Mouse (Mus musculus) hindbrain, embryonic 13.5 days (tissue): ENCODE results near the gene Wfdc3. TPM values are rescaled to one million over a fixed set of nuclear protein-coding genes. Genes with fewer than 3 reads are reported as not detected.

Experiments used
- ATAC-seq: fragments of 200-750 bp; cut with Nextera tagmentation; 2 replicates; pipeline ENCODE4 v1.8.0; 2017; ENCODE audit warnings: moderate TSS enrichment; ENCODE audit not compliant: low FRiP score
- H3K27ac ChIP-seq: fragments of 300-500 bp; sonication (generic); 2 replicates; pipeline ENCODE4 v1.5.1; 2015; ENCODE audit warnings: inconsistent platforms, mild to moderate bottlenecking, moderate library complexity
- H3K27me3 ChIP-seq: fragments of 300-500 bp; sonication (generic); 2 replicates; pipeline ENCODE4 v1.6.1; 2015; ENCODE audit warnings: mild to moderate bottlenecking, inconsistent platforms
- H3K36me3 ChIP-seq: fragments of 300-500 bp; sonication (generic); 2 replicates; pipeline ENCODE4 v1.6.1; 2015; ENCODE audit warnings: mild to moderate bottlenecking, inconsistent platforms
- H3K4me1 ChIP-seq: fragments of 300-500 bp; sonication (generic); replicated peaks from 2 replicates; pipeline ENCODE4 v1.6.1; 2015; ENCODE audit warnings: inconsistent platforms
- H3K4me2 ChIP-seq: fragments of 300-500 bp; sonication (generic); 2 replicates; pipeline ENCODE4 v1.6.1; 2015; ENCODE audit warnings: inconsistent platforms, mild to moderate bottlenecking, moderate library complexity
- H3K4me3 ChIP-seq: fragments of 300-500 bp; sonication (generic); 2 replicates; pipeline ENCODE4 v1.5.1; 2015; ENCODE audit warnings: mild to moderate bottlenecking, inconsistent platforms
- H3K9ac ChIP-seq: fragments of 300-500 bp; sonication (generic); 2 replicates; pipeline ENCODE4 v1.6.1; 2015; ENCODE audit warnings: mild to moderate bottlenecking, inconsistent platforms
- H3K9me3 ChIP-seq: fragments of 300-500 bp; sonication (generic); 2 replicates; pipeline ENCODE4 v1.6.1; 2016; ENCODE audit warnings: inconsistent platforms
- WGBS: fragments of 180-500 bp; shearing (Covaris S2); methylation state at CpG from one replicate; pipeline ENCODE4 v1.1.7; 2015; 5-methylcytosine and 5-hydroxymethylcytosine counted together
- polyA plus RNA-seq: library from polyadenylated mRNA; unstranded; fragments of >200 nt; fragmentation: Nextera tagmentation; extraction: Ambion mirVana; gene quantifications from 2 replicates; pipeline ENCODE4 v1.2.1, GENCODE M21; 2015

Wfdc3 gene
- polyA plus RNA-seq, 1 experiment from 2014 or later: 0.95 TPM

DNA sequence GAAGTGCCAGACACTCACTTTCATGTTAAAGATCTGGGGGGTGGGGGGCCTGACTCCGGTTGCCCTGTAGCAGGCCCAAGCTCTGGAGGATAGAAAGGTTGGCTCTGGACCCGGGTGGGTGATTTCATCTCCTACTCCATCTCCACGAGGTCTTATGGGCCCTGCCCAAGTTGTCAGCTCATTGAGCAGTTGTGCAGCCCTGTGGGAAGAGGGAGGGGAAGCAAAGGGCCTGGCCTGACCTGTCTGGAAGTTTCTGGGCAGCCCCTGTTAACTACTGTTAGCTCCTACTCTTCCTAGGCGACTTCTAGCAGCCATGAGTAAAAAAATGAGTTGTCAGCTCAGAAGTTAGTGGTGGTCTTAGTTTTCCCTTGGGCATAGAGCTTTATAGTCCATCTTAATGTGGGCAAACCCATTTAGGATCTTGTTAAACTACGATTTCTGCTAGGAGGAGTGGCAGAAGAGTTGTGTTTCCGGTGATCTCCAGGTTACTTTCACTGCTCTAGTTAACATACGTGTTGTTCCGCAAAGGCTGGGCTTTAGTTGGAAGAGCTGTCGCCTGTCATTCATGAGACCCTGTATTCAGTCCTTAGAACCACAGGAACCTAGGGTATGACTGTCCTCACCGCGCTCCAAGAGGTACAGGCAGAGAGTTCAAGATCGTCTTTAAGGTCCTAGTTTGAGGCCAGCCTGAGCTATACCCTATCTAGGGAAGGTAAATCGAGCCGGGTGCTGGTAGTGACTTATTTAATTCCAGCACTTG is 27.7 kb upstream of the Wfdc3 start:
- H3K9me3 ChIP-seq: no peaks in the 10 kb centered on the region
- H3K27me3 ChIP-seq: 0 out of 2 replicates have a peak, but pooled peaks cover 3% of the 10 kb centered on the region
- no peak for ATAC-seq

DNA sequence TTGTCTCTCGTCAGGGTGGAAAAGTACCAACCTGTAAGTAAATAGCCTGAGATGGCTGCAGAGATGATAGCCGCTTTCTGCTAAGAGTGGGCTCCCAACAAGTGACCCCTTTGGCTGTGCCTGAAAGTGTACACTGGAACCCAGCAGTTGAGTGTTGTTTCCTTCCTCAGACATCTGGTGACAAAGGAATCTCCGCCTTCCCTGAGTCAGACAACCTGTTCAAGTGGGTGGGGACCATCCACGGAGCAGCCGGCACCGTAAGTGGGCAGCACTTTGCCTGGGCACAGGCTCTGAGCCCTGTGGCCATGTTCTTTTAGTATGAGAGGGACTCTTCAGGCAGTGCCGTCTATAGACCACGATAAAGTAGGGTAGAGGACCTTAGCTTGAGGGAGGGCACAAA is 25.4 kb upstream of the Wfdc3 start:
- peak overlapping the region; percentile 72 for H3K4me3 ChIP-seq
- ATAC-seq: no peak
- H3K36me3 ChIP-seq: peaks cover 24% of the 10 kb centered on the region
- H3K4me1 ChIP-seq: peaks cover 26% of the 10 kb centered on the region
- H3K9me3 ChIP-seq: no peaks in the 10 kb centered on the region
- 83% methylated on average over 8 of the region's 8 CpGs for WGBS
- H3K27me3 ChIP-seq: no peaks in the 10 kb centered on the region
- H3K27ac ChIP-seq: no peak overlapping the region
- peak overlapping the region; percentile 98 for H3K4me2 ChIP-seq
- peak overlapping the region; percentile 72; the same call in 1 of the 2 replicates for H3K9ac ChIP-seq

More for the DNA sequence above, 27.7 kb upstream of the Wfdc3 start:
- 82% methylated on average over 14 of the region's 14 CpGs for WGBS
- no peak overlapping the region for H3K27ac ChIP-seq
- peaks cover under 1% of the 10 kb centered on the region; the same call in 1 of the 2 replicates for H3K36me3 ChIP-seq
- peaks cover 26% of the 10 kb centered on the region for H3K4me1 ChIP-seq
- H3K9ac ChIP-seq: no peak overlapping the region
- H3K4me3 ChIP-seq: no peak overlapping the region
- H3K4me2 ChIP-seq: no peak overlapping the region

DNA sequence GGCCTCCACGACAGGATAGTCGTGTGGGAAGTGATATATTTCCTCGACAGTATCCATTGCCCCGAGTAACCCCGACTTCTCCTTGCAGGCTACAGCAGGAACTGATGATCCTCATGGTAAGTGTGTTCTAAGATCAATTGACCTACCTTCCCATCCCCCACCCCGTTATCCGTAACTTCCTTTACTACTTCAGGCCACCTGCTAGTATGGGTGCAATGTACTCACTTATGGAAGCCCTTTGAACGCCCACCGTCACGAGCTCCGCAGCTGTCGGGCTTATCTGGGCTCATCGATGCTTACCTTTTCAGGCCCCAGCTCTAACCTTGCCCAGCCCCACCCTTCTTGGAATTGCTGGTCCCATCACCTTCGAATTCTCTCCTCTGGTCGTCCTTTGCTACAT is 24.5 kb upstream of the Wfdc3 start:
- Histone ChIP-seq H3K4me2 (peak overlapping the region; percentile 98), H3K36me3 (peaks cover 32% of the 10 kb centered on the region), H3K4me3 (peak overlapping the region; percentile 72), H3K27ac (no peak overlapping the region), H3K27me3 (no peaks in the 10 kb centered on the region), H3K9me3 (no peaks in the 10 kb centered on the region), H3K4me1 (peaks cover 26% of the 10 kb centered on the region), H3K9ac (peak overlapping the region; percentile 72)
- no peak for ATAC-seq
- WGBS: 5% methylated on average over 15 of the region's 15 CpGs

DNA sequence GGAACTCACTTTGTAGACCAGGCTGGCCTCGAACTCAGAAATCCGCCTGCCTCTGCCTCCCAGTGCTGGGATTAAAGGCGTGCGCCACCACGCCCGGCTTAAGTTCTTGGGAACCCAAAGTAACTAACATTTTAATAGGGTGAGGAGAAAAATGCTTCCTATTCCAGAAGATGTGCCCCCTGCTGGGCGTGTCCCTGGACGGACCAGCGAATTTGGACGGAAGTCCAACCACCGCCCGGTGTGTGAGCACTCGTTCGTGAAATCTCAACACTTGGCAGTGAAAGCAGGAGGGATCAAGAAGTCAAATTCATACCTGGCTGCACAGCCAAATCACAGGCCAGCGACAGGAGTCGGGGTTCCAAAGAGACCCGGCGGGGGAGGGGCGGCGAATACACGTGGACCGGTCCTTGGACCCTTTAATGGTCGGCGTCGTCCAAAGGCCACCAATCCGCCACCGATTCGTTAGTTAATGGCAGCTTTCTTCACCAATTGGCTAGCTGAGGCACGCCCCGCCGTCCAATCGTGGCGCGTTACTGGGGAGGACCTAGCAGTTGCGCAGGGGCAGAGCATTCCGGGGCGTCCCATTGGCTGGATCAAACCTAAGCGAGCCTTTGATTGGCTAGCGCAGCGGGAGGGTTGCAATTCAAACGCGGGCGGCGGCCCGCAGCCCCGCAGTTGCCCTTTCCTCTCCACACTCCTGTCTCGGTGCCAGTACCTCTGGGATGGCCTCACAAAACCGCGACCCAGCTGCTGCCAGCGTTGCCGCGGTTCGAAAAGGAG is 23.7 kb upstream of the Wfdc3 start, which contains the start of gene Ube2c:
Gene Ube2c (plus strand): TSS at position 641 of the 780 bp plus-strand sequence.
- H3K4me3 ChIP-seq: peak within 1 kb of the TSS; percentile 72
- H3K27ac ChIP-seq: no peak within 1 kb of the TSS
- H3K9me3 ChIP-seq: no peaks in the 10 kb centered on the region
- peak; percentile 100 for ATAC-seq
- WGBS: 3% methylated on average over 53 of the region's 53 CpGs
- peak within 1 kb of the TSS; percentile 72 for H3K9ac ChIP-seq
- no peaks in the 10 kb centered on the region for H3K27me3 ChIP-seq
- peaks cover 39% of the 10 kb centered on the region for H3K36me3 ChIP-seq
- peaks cover 26% of the 10 kb centered on the region for H3K4me1 ChIP-seq
- peak within 1 kb of the TSS; percentile 98 for H3K4me2 ChIP-seq

DNA sequence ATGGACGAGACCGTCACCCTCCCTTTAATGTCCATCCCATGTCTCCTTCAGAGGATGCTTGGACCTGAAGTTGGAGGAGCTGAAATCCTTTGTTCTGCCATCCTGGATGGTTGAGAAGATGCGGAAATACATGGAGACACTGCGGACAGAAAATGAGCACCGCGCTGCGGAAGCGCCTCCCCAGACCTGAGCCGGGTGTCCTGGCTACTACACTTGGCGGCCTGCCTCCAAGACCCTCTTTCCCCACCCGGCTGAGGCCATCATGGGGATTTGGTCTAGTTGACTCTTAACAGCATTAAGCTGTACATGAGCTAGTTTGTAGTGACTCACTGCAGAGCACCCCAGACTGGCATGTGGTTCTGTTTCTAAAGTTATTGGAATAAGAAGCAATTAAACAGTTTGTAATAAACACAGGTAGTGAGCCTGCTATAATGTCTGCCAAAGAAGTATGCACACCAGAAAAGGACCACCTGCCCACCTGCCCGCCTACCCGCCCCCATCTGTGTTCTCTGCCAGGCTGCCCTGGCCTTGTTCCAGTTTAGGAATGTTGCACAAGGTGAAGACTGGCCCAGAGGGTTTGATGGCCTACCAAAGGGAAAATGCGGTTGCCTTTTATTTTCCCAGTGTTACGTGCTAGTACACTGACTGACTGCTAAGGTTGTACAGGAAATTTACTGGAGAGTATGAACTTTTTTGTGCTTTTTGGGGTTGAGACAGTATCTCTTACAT is 22.2 kb upstream of the Wfdc3 start:
- no peaks in the 10 kb centered on the region for H3K9me3 ChIP-seq
- H3K27ac ChIP-seq: no peak overlapping the region
- peaks cover 26% of the 10 kb centered on the region for H3K4me1 ChIP-seq
- H3K4me3 ChIP-seq: no peak overlapping the region
- no peak for ATAC-seq
- no peak overlapping the region for H3K4me2 ChIP-seq
- peaks cover 48% of the 10 kb centered on the region for H3K36me3 ChIP-seq
- no peak overlapping the region for H3K9ac ChIP-seq
- 96% methylated on average over 15 of the region's 15 CpGs for WGBS
- H3K27me3 ChIP-seq: no peaks in the 10 kb centered on the region

DNA sequence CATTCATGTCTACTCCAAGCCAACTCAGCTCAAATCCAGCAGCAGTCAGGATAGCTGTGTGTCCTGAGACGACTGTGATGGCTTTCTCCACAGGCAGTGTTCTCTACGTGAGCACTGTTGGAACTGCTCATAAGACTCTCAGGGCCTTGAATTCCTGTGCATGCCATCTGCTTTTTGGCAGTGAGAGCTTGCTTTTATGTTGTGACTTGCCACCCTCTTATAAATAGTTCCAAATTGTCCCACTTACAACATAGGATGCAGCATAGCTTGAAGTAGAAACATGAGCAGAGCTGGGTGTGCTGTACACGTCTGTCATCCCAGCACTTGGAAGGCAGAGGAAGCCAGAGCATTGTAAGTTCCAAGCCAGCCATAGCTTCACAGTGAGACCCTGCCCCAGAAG is 20.1 kb upstream of the Wfdc3 start:
- H3K27ac ChIP-seq: no peak overlapping the region
- no peak overlapping the region for H3K4me3 ChIP-seq
- WGBS: 83% methylated on average over 3 of the region's 3 CpGs
- peaks cover 70% of the 10 kb centered on the region for H3K36me3 ChIP-seq
- peaks cover 11% of the 10 kb centered on the region for H3K4me1 ChIP-seq
- H3K27me3 ChIP-seq: no peaks in the 10 kb centered on the region
- no peak overlapping the region for H3K4me2 ChIP-seq
- no peak for ATAC-seq
- H3K9ac ChIP-seq: no peak overlapping the region
- H3K9me3 ChIP-seq: no peaks in the 10 kb centered on the region

DNA sequence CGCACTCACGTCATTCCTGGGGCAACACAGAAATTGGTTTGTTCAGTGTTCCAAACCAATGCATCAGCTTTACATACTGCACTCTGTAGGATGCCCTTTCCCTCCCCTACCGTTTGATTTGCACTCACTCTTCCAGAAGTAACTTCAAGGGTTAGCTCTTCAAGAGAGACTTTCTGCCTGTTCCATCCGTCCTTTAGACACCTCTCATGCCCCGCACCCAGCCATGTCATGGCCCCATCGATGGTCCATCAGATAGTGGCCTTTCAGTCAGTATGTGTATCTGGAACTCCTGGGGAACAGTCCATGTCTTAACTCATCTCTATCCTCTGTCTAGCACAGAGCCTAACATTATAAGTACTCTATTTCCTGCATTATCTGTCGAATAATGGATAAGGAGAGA is 16.9 kb upstream of the Wfdc3 start:
- Histone ChIP-seq H3K36me3 (peaks cover 93% of the 10 kb centered on the region), H3K4me2 (no peak overlapping the region), H3K27ac (no peak overlapping the region), H3K27me3 (no peaks in the 10 kb centered on the region), H3K4me1 (no peaks in the 10 kb centered on the region), H3K9me3 (no peaks in the 10 kb centered on the region), H3K9ac (0 out of 2 replicates have a peak overlapping the region, but pooled peaks have one; percentile 19), H3K4me3 (no peak overlapping the region)
- no peak for ATAC-seq
- 94% methylated on average over 7 of the region's 7 CpGs for WGBS

DNA sequence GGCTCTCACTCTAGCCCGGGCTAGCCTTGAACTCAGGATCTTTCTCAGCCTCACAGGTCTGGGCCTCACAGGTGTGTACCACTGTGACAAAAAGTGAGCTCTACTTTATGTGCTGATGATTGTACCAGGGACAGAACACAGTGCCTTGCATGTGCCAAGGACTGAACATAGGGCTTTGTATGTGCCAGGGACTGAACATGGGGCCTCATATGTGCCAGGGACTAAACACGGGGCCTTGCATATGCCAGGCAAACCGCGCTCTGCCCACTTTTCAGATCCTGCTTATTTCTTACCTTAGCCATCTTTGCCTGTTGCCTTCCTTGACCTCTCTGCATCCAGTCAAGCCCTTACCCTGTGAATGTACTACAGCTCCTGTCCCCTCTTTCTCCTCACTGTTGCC is 16.2 kb upstream of the Wfdc3 start:
- H3K9me3 ChIP-seq: no peaks in the 10 kb centered on the region
- no peaks in the 10 kb centered on the region for H3K27me3 ChIP-seq
- H3K4me3 ChIP-seq: no peak overlapping the region
- no peak overlapping the region for H3K27ac ChIP-seq
- no peak overlapping the region for H3K4me2 ChIP-seq
- peaks cover 93% of the 10 kb centered on the region for H3K36me3 ChIP-seq
- ATAC-seq: no peak
- WGBS: 97% methylated on average over 4 of the region's 4 CpGs
- 0 out of 2 replicates have a peak overlapping the region, but pooled peaks have one; percentile 19 for H3K9ac ChIP-seq
- H3K4me1 ChIP-seq: no peaks in the 10 kb centered on the region

DNA sequence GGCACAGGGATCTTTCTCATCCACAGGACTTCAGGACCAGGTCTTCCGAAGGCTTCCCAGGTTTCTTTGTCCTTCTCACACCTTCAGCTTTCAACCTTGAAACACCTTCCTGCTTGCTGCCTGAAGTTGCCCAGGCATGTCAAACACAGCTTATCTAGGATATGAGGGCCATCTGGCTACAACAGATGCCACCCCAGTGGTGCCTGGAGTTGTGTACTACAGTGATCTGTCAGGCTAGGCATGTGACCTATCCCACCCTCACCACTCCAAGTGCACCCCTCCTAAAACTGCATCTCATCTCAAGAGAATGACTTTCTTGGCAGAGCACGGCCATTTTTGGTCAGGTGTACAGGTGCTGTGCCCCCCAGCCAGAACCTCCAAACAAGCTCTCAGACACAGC is 15.8 kb upstream of the Wfdc3 start:
- no peak overlapping the region for H3K4me2 ChIP-seq

DNA sequence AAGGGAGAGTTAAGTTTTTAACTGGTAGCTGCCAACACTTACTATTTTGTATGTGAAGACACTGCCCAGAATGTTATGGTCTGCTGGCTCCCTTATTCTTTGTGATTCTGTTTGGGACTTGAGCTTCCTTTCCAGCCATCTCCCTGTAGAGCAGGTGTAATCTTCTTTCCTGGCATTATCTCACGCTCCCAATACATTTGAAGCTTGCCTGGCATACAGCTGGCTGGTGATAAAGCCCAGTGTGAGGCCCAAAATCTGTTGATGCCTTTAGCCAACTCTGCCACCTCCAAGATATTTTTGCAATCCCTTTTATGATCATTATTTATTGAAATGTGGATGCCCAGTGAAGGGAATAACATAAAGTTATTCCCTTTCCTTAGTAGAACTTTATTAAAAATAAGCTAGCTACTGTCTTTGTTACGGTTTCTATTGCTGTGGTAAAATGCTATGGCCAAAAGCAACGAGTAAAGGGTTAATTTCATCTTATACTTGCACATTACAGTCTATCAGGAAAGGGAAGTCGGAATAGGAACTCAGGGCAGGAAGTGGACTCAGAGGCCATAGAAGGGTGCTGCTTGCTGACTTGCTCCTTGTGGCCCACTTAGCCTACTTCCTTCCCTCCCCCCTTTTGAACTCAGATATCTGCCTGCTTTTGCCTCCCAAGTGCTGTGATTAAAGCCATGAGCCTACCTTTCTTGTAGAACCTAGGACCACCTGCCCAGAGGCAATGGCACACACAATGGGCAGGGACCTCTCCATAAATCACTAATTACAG is 14.5 kb upstream of the Wfdc3 start:
- peaks cover 93% of the 10 kb centered on the region for H3K36me3 ChIP-seq
- ATAC-seq: no peak
- no peak overlapping the region for H3K9ac ChIP-seq
- 96% methylated on average over 4 of the region's 4 CpGs for WGBS
- H3K4me1 ChIP-seq: no peaks in the 10 kb centered on the region
- no peak overlapping the region for H3K27ac ChIP-seq
- H3K27me3 ChIP-seq: no peaks in the 10 kb centered on the region
- H3K4me2 ChIP-seq: no peak overlapping the region
- H3K4me3 ChIP-seq: no peak overlapping the region
- H3K9me3 ChIP-seq: no peaks in the 10 kb centered on the region

More for the DNA sequence above, 15.8 kb upstream of the Wfdc3 start:
- Histone ChIP-seq H3K27ac (no peak overlapping the region), H3K36me3 (peaks cover 93% of the 10 kb centered on the region), H3K4me3 (no peak overlapping the region), H3K4me1 (no peaks in the 10 kb centered on the region), H3K9ac (no peak overlapping the region), H3K27me3 (no peaks in the 10 kb centered on the region), H3K9me3 (no peaks in the 10 kb centered on the region)
- no peak for ATAC-seq
- 97% methylated on average over 2 of the region's 2 CpGs for WGBS

DNA sequence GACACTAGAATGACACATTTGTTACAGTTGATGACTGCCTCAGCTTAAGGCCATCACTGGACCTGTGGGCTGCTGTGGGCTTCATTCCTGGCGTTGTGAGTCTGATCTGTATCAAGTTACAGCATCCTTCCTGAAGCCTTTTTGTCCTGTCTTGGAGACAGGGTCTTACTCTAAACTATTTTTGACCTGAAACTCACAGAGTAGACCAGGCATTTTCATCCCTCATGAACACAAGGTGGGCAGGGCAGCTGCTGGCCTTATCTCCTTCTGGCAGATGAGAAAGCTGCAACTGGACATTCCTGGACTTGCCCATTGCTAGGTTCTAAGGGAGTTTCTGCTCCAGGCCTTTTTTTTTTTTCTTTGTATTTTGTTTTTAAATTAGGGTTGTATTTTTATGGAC is 13.0 kb upstream of the Wfdc3 start:
- Histone ChIP-seq H3K27me3 (no peaks in the 10 kb centered on the region), H3K4me3 (no peak overlapping the region), H3K4me1 (no peaks in the 10 kb centered on the region), H3K36me3 (peaks cover 100% of the 10 kb centered on the region), H3K9me3 (no peaks in the 10 kb centered on the region), H3K27ac (no peak overlapping the region), H3K4me2 (no peak overlapping the region), H3K9ac (no peak overlapping the region)
- WGBS: 82% methylated on average over 1 of the region's 1 CpGs
- ATAC-seq: no peak
